Mouse (Mus musculus) adrenal gland, postnatal 36 days (tissue): ENCODE results near the gene Ifna2. TPM values are rescaled to one million over a fixed set of nuclear protein-coding genes. Genes with fewer than 3 reads are reported as not detected.

Experiments used
- DNase-seq, 2 experiments: peaks; one replicate each; pipeline ENCODE4 v3.0.0; 2021; ENCODE audit warnings: mixed read lengths in 1 of 2
- long read RNA-seq, 2 experiments: library from polyadenylated mRNA; stranded (forward); transcript quantifications; one replicate each; pipeline ENCODE4 v2.0.0; 2021; ENCODE audit warnings: borderline sequencing depth in 2 of 2
- total RNA-seq, 2 experiments: library from RNA; stranded (reverse); gene quantifications; 2 replicates each; pipeline ENCODE4 v1.2.3; 2021

Gene Ifna2
- total RNA-seq: not detected
- long read RNA-seq, experiment 1: 0 reads
- long read RNA-seq, experiment 2: 0 reads

DNA sequence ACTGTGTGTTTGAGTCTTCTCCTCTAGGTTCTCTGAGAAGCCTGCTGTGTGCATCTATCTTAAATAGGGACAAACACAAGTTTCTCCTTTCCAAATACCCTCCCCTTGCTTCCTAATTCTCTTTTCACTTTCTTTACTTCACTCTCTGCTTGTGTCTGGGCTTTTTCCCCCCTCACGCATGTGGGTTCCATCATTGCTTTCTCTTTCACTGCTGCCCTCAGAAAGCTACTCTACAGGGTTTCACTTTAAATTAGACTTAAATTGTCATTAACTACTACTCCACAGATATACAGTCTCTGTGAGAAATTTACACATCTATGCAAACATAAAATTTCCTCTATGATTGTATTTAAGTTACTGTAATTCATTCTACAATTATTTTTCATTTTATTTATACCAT is at the start of gene Ifna2:
TSS of gene Ifna2 (minus strand) at position 101 of the 400 bp plus-strand sequence.
- DNase-seq: no peak

GRCm38 (mm10) chr4:88727324-88727723 is 43.6 kb upstream of the Ifna2 start:
- DNase-seq: peak; percentile 30 to 65

DNA sequence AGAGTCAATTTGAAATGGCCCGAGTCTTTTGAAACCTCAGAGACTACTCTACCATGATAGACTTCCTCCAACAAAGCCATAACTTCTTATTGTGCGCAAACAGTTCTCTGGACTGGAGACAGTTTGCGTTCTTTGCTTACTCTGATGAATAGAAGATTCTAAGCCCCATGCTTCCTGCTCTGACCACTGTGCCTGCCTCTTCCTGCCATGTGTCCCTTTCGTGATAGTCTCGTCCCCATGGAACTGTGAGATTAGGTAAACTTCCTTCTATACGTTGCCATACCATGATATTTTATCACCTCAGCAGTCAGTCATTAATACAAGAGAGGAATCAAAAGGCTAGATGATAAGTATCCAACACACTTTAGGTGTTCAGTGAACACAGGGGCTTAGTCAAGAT is 43.0 kb upstream of the Ifna2 start:
- DNase-seq: no peak

- no peak for DNase-seq
These were observed 39.9 kb upstream of the Ifna2 start for GRCm38 (mm10) chr4:88723497-88724090.

GRCm38 (mm10) chr4:88721791-88722721 is 38.3 kb upstream of the Ifna2 start, which contains the start of the genes Gm26566 and Klhl9:
Gm26566 (plus strand) TSS chr4:88721805.
Klhl9 (minus strand) TSS chr4:88722465.
- peak; percentile 94 to 96 for DNase-seq

DNA sequence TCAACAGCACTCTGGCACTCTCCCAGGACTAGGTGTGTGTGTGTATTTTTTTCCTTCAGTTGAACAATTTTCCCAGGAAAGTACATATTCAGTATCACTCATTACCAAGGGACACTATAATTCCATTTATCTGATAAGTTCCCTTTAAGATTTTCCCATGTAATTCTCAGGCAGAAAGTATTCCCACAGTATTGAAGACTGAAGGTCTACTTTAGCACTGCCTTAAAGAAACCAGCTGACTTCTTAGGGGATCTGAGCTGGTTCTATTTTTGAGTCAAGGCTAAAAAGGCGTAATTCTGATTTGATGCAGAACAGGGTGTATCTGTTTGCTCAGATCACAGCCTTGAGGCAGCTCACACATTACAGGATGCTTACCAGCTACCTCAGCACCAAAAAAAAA is 35.0 kb upstream of the Ifna2 start:
- no peak for DNase-seq

GRCm38 (mm10) chr4:88715059-88715458 is 31.3 kb upstream of the Ifna2 start:
- DNase-seq: peak; percentile 41 to 56

DNA sequence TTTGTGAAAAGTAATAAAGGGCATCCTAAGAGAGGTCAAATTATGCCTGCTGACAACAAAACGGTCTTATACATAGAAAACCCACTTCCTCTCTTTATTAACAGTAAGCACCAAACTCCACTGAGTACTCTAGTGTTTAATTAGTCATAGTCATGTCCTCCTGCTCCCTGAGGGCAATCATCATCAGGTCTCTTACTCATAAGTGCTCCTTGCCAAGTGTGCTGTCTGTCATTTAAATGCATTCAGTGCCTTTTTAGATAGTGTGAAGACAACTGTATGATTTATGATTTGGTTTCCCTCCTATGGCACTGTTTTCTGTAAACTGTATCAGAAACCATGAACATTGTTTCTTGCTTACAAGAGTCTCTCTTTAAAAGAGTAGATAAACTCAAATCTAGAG is 30.6 kb upstream of the Ifna2 start:
- DNase-seq: peak; percentile 4 to 18

- no peak for DNase-seq
These were observed 23.6 kb upstream of the Ifna2 start for GRCm38 (mm10) chr4:88707128-88707826.

GRCm38 (mm10) chr4:88705924-88706323 is 22.2 kb upstream of the Ifna2 start:
- no peak for DNase-seq

DNA sequence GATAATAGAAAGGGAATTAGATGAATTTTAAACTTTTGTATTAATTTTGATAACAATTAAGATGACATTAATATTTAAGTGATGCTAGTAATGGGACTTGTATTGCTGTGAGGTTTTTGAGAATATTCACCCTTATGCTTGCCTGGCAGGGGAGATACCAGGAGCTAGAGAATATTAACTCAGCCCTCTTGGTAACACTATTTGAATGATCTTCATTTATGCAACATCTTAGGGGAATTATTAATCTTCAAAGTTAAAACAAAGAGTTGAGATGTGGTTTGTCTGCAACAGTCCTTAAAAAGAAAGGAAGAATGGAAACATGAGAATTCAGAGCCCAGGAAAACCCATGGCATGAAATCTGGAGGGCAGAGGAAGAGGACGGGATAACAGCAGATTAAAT is 15.6 kb upstream of the Ifna2 start:
- DNase-seq: no peak

DNA sequence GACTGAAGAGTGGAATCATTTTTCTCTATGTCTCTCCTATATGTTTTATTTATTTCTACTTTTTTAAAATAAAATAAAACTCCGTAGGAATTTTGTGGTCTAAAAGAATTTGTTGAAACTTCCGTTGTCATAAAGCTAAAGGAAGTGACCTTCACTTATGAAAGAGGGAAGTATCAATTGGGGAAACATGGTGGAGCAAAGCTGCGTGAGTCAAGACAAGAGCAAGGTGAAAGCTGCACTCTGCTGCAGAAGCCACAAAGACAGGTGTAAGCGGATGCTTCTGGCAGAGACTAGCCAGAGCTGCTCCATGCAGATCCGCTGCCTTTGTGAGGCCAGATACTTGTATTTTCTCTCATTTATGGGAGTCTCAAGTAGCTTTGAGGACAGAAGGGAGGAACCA is 15.1 kb upstream of the Ifna2 start:
- no peak for DNase-seq

- no peak for DNase-seq
These were observed 14.0 kb upstream of the Ifna2 start for GRCm38 (mm10) chr4:88697753-88698152.

DNA sequence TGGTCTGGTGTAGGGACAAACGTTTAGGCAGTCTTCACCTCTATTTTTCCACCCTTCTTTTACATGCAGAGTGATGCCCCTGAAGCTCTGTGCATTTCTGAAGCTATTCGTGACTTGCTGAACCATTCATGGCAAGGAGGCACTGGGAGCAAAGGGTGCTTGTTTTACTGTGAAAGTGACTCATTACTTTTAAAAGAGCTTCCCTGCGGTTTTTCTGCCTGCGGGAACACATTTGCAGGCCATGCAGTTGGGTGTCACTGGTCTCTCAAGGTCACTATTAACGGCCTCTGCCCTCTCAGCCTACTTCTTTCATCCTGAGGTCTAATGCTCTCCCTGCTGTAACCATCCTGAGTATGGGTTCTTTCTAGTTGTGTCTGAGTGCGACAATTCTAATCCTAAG is 13.4 kb upstream of the Ifna2 start:
- DNase-seq: no peak

DNA sequence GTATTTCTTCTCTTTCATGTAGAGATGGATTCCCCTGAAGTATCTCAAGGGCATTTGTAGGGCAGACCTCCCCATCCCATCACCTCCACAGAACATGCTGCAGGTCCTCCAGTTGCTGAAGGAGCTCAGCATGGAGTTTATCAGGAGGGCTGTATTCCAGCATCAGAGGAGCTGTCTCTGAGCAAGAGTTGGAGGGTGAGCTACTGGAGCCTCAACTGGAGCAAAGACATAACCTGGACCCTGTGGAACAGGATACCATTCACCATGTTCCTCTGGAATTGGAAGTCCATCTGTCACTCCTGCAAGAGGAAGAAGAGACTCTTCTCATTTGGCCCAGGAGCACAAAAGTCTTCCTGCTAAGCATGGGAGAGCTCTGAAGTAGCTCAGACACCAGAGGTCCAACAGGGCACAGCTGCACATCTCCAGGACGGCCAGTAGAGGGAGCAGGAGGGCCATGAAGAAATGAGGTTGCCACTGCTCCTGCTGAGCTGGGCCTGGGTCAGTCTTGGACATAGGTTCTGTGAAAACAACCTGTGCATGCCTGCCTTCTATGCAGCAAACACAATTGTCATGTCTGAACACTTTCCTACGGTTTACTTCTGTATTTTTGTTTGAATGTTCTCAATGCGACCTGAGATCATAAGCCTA is 12.6 kb upstream of the Ifna2 start:
- DNase-seq: peak; percentile 75 to 83

DNA sequence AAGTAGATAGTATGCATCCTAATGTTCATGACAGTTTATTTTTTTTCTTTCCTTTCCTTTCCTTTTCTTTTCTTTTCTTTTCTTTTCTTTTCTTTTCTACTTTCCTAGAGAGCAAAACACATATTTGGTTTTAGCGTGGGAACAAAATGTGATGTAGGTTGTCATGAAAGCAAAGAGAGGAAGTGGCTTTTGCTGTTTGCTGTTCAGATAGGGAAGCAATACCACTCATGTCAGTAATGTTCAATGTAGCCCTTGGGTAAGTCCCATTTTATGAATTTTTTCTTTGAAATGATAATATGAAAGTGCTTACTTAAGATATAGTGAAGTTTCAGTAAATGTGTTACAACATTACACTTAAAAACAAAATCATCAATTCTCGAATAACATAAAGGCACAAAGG is 9.7 kb upstream of the Ifna2 start:
- no peak for DNase-seq

DNA sequence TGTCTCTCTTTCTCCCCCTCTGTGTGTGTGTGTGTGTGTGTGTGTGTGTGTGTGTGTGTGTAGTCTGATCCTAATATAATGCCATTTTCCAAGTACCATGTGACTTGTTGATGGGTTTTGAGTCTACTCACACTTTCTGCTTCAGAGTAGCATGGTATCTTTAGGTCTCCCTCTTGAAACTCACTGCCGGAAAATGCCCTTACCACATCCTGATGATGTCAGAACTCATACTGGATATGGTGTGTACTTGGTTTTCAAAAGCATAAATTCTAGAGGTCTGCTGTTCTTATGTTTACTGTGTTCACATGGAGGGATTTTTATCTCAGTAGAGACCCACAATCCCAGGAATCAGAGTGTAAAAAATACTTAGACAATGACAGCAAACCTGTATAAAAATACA is 8.8 kb upstream of the Ifna2 start:
- no peak for DNase-seq

GRCm38 (mm10) chr4:88691259-88691658 is 7.5 kb upstream of the Ifna2 start, which contains the start of gene Ifnab:
Ifnab (minus strand) TSS chr4:88691359.
- DNase-seq: no peak

- no peak for DNase-seq
These were observed 2.4 kb downstream of the Ifna2 start for GRCm38 (mm10) chr4:88681353-88681752.

DNA sequence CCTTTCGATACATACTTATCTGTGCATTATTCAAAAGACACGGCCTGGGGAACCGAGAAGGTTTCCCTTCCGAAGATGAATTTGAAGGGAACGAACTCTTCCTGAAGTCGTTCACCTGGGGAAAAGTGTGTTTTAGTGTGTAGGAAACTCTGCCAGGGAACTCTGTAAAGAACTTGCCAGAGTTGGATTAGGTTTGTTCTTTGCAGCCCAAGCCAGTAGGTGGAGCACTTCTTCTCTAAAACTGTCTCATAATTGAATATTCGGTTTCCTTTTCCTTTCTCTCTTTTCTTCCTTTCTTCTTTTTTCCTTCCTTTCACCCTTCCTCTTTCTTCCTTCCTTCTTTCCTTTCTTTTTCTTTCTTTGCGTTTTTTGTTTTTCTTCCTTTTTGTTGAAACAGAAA is 3.4 kb downstream of the Ifna2 start:
- DNase-seq: peak in 1 of 2 experiments; percentile 23

DNA sequence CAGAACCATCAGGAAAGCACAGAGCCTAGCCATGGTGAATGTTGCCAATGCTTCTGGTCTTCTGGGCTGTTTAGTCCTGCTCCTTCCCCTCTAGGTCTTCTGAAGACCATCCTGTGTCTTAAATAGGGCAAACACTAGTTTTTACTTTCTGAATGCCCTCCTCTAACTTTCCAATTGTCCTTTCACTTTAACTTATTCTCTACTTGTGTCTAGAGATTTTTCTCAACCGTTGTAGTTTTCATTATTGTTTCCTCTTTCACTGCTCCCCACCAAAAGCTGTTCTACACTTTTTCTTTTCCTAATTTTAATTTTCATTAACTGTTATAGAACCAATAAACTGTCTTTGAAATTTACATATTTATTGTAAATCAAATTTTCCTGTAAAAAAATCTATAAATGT is 6.9 kb downstream of the Ifna2 start, which contains the start of gene Ifna16:
TSS of gene Ifna16 (minus strand) at position 101 of the 400 bp plus-strand sequence.
- no peak for DNase-seq

GRCm38 (mm10) chr4:88655461-88655860 is 28.3 kb downstream of the Ifna2 start:
- DNase-seq: no peak
